In genomic region chr9:90054371-90055145, GRCm38 (mm10) we compare ENCODE assay signal across 8 mouse cellular contexts. TPM values are rescaled to one million over a fixed set of nuclear protein-coding genes. Genes with fewer than 3 reads are reported as not detected.
DNase-seq lines count a peak whose midpoint lies in the region; ATAC-seq lines count a peak whose summit lies in the region.

No protein-coding gene starts in this region.

- peak; percentile 7 to 31 for DNase-seq in cerebellum, postnatal 25 days
- no peak for DNase-seq in cerebellum, adult 11-12 months
- DNase-seq in embryonic facial prominence, embryonic 11.5 days (ENCODE audit: low spot score): peak; percentile 71
- peak; percentile 6 for DNase-seq in thymus, postnatal 25 days

- WGBS in embryonic facial prominence, embryonic 11.5 days: under 1% methylated on average over 35 of the region's 37 CpGs
- under 1% methylated on average over 37 of the region's 37 CpGs for WGBS in heart, embryonic 12.5 days
- WGBS in kidney, embryonic 15.5 days: under 1% methylated on average over 37 of the region's 37 CpGs
- under 1% methylated on average over 37 of the region's 37 CpGs for WGBS in lung, embryonic 15.5 days
- under 1% methylated on average over 37 of the region's 37 CpGs for WGBS in neural tube, embryonic 15.5 days

- H3K27me3 ChIP-seq in embryonic facial prominence, embryonic 11.5 days (ENCODE audit: control insufficient read depth, insufficient read depth, low read length): no peaks in the 10 kb centered on the region
- H3K27me3 ChIP-seq in heart, embryonic 12.5 days (replicated peaks): no peaks in the 10 kb centered on the region
- no peaks in the 10 kb centered on the region for H3K27me3 ChIP-seq in kidney, embryonic 15.5 days
- no peaks in the 10 kb centered on the region for H3K27me3 ChIP-seq in lung, embryonic 15.5 days
- H3K27me3 ChIP-seq in neural tube, embryonic 15.5 days (replicated peaks): no peaks in the 10 kb centered on the region; the same call in 1 of the 2 replicates

- no peaks in the 10 kb centered on the region for H3K9me3 ChIP-seq in embryonic facial prominence, embryonic 11.5 days (replicated peaks; ENCODE audit: control insufficient read depth, low read length)
- no peaks in the 10 kb centered on the region for H3K9me3 ChIP-seq in heart, embryonic 12.5 days (replicated peaks)
- no peaks in the 10 kb centered on the region for H3K9me3 ChIP-seq in kidney, embryonic 15.5 days (replicated peaks)
- H3K9me3 ChIP-seq in lung, embryonic 15.5 days: no peaks in the 10 kb centered on the region
- no peaks in the 10 kb centered on the region for H3K9me3 ChIP-seq in neural tube, embryonic 15.5 days (replicated peaks)

- no peaks in the 10 kb centered on the region for H3K4me1 ChIP-seq in embryonic facial prominence, embryonic 11.5 days (ENCODE audit: control insufficient read depth, insufficient read depth, low read length)
- H3K4me1 ChIP-seq in heart, embryonic 12.5 days (replicated peaks): 0 out of 2 replicates have a peak, but pooled peaks cover 3% of the 10 kb centered on the region
- H3K4me1 ChIP-seq in kidney, embryonic 15.5 days: peaks cover 7% of the 10 kb centered on the region; the same call in 1 of the 2 replicates
- 0 out of 2 replicates have a peak, but pooled peaks cover 5% of the 10 kb centered on the region for H3K4me1 ChIP-seq in lung, embryonic 15.5 days
- peaks cover 11% of the 10 kb centered on the region for H3K4me1 ChIP-seq in neural tube, embryonic 15.5 days

- peak; percentile 79 for ATAC-seq in embryonic facial prominence, embryonic 11.5 days (replicated peaks; ENCODE audit: insufficient number of reproducible peaks, low FRiP score, low TSS enrichment, low read depth)
- ATAC-seq in heart, embryonic 12.5 days (ENCODE audit: insufficient number of reproducible peaks, low FRiP score): peak; percentile 91
- ATAC-seq in kidney, embryonic 15.5 days (replicated peaks; ENCODE audit: low FRiP score): peak; percentile 95
- ATAC-seq in lung, embryonic 15.5 days (ENCODE audit: borderline replicate concordance, extremely low read depth, low FRiP score, low TSS enrichment): peak; percentile 91
- peak; percentile 53; the same call in 1 of the 2 replicates for ATAC-seq in neural tube, embryonic 15.5 days (ENCODE audit: low FRiP score)

- peak overlapping the region; percentile 87 for H3K4me2 ChIP-seq in embryonic facial prominence, embryonic 11.5 days (ENCODE audit: low read depth, low read length)
- peak overlapping the region; percentile 76 for H3K4me2 ChIP-seq in heart, embryonic 12.5 days
- H3K4me2 ChIP-seq in kidney, embryonic 15.5 days: peak overlapping the region; percentile 90
- peak overlapping the region; percentile 79 for H3K4me2 ChIP-seq in lung, embryonic 15.5 days
- peak overlapping the region; percentile 76 for H3K4me2 ChIP-seq in neural tube, embryonic 15.5 days

- H3K4me3 ChIP-seq in embryonic facial prominence, embryonic 11.5 days (ENCODE audit: low read depth, low read length): peak overlapping the region; percentile 43
- H3K4me3 ChIP-seq in heart, embryonic 12.5 days: peak overlapping the region; percentile 65
- H3K4me3 ChIP-seq in kidney, embryonic 15.5 days (replicated peaks): peak overlapping the region; percentile 54
- peak overlapping the region; percentile 56 for H3K4me3 ChIP-seq in lung, embryonic 15.5 days
- peak overlapping the region; percentile 41 for H3K4me3 ChIP-seq in neural tube, embryonic 15.5 days (replicated peaks)

- H3K27ac ChIP-seq in embryonic facial prominence, embryonic 11.5 days (replicated peaks; ENCODE audit: low read depth, low read length): no peak overlapping the region
- H3K27ac ChIP-seq in heart, embryonic 12.5 days (ENCODE audit: poor library complexity, severe bottlenecking): peak overlapping the region; percentile 61
- peak overlapping the region; percentile 72 for H3K27ac ChIP-seq in kidney, embryonic 15.5 days
- H3K27ac ChIP-seq in lung, embryonic 15.5 days: peak overlapping the region; percentile 74
- no peak overlapping the region for H3K27ac ChIP-seq in neural tube, embryonic 15.5 days (replicated peaks)

- H3K36me3 ChIP-seq in embryonic facial prominence, embryonic 11.5 days (replicated peaks; ENCODE audit: control insufficient read depth, insufficient read depth, low read depth, low read length): no peaks in the 10 kb centered on the region
- H3K36me3 ChIP-seq in heart, embryonic 12.5 days: no peaks in the 10 kb centered on the region
- no peaks in the 10 kb centered on the region for H3K36me3 ChIP-seq in kidney, embryonic 15.5 days
- H3K36me3 ChIP-seq in lung, embryonic 15.5 days: no peaks in the 10 kb centered on the region
- no peaks in the 10 kb centered on the region for H3K36me3 ChIP-seq in neural tube, embryonic 15.5 days

- peak overlapping the region; percentile 57 for H3K9ac ChIP-seq in embryonic facial prominence, embryonic 11.5 days (replicated peaks; ENCODE audit: low read length)
- peak overlapping the region; percentile 77 for H3K9ac ChIP-seq in heart, embryonic 12.5 days
- H3K9ac ChIP-seq in kidney, embryonic 15.5 days: peak overlapping the region; percentile 59
- peak overlapping the region; percentile 58 for H3K9ac ChIP-seq in lung, embryonic 15.5 days
- peak overlapping the region; percentile 34 for H3K9ac ChIP-seq in neural tube, embryonic 15.5 days (replicated peaks)

RNA-seq across cellular contexts. Expression of gene Ctsh, which starts 0.6 kb away (rescaled TPM):
- 8.9 and 11.8 TPM in 2 replicates for polyA plus RNA-seq in embryonic facial prominence, embryonic 11.5 days (2014; fragmentation: Nextera tagmentation; extraction: Ambion mirVana)
- 37.4 and 39.3 TPM in 2 replicates for polyA plus RNA-seq in heart, embryonic 12.5 days (2016; fragmentation: Nextera tagmentation; extraction: Ambion mirVana)
- polyA plus RNA-seq in kidney, embryonic 15.5 days (2015; fragmentation: Nextera tagmentation; extraction: Ambion mirVana): 98.2 and 112 TPM in 2 replicates
- polyA plus RNA-seq in lung, embryonic 15.5 days (2015; fragmentation: Nextera tagmentation; extraction: Ambion mirVana): 410 and 503 TPM in 2 replicates
- polyA plus RNA-seq in neural tube, embryonic 15.5 days (2015; fragmentation: Nextera tagmentation; extraction: Ambion mirVana): 41.7 and 48.1 TPM in 2 replicates

Comparison
In these comparisons a context has a peak if more than half of its experiments do, and no peak if none do; other contexts are left out.
1. H3K27ac ChIP-seq: peak in heart, embryonic 12.5 days (single experiment), kidney, embryonic 15.5 days (single experiment) and lung, embryonic 15.5 days (single experiment); none in embryonic facial prominence, embryonic 11.5 days (single experiment) and neural tube, embryonic 15.5 days (single experiment).
2. Peak in every context shown above with its lines, with median percentiles within 50 percentile points of each other: ATAC-seq, H3K4me2 ChIP-seq, H3K4me3 ChIP-seq and H3K9ac ChIP-seq.